Comparison of ENCODE assay signal across 18 mouse cellular contexts in genomic region chr13:41584358-41584680, GRCm38 (mm10).
"Had no signal": no experiment of that assay in that cellular context is flagged by ENCODE, and none has a peak within 500 bp of the region (broad histone marks: within the 10 kb centered on the region; RNA-seq: fewer than 3 reads in every experiment).

No protein-coding gene starts in this region.

- DNase-seq: kidney, adult 8-10 months; kidney, postnatal 10 days; liver; lung, adult 18-20 months; lung, postnatal 10 days; retina, postnatal 1 day; right cerebral cortex, postnatal 25 days; thymus, adult 18-20 months; thymus, postnatal 36 days had no signal

- H3K4me3 ChIP-seq: kidney, embryonic 15.5 days; limb, embryonic 10.5 days; limb, embryonic 13.5 days; liver, embryonic 12.5 days; liver, embryonic 15.5 days; lung, embryonic 15.5 days; midbrain, embryonic 12.5 days; midbrain, embryonic 15.5 days; neural tube, embryonic 13.5 days had no signal

- ATAC-seq: liver, embryonic 12.5 days; midbrain, embryonic 15.5 days had no signal

- H3K27ac ChIP-seq: kidney, embryonic 15.5 days; limb, embryonic 10.5 days; limb, embryonic 13.5 days; liver, embryonic 12.5 days; liver, embryonic 15.5 days; lung, embryonic 15.5 days; midbrain, embryonic 12.5 days; midbrain, embryonic 15.5 days; neural tube, embryonic 13.5 days had no signal
